Mouse (Mus musculus) heart, adult 2 months (tissue): Measurements from ENCODE around the gene Rtl10.

Source experiments
- EP300 ChIP-seq: fragments of 200-500 bp; IDR thresholded peaks from 2 replicates; pipeline ENCODE4 v1.6.1; 2011; ENCODE audit warnings: low read depth, low read length, control low read depth; ENCODE audit not compliant: insufficient read depth
- POLR2A ChIP-seq: fragments of 200-500 bp; IDR thresholded peaks from 2 replicates; pipeline ENCODE4 v1.6.1; 2011; ENCODE audit warnings: mild to moderate bottlenecking, low read depth, low read length, control low read depth; ENCODE audit not compliant: insufficient read depth

- TF ChIP-seq EP300: no peak
- TF ChIP-seq POLR2A: no peak
Measured at GRCm38 (mm10) chr16:18449005-18449404, 49.7 kb upstream of the Rtl10 start.
